Mouse (Mus musculus) heart, postnatal 25 days (tissue): Measurements from ENCODE around the gene Catsper2. TPM values are rescaled to one million over a fixed set of nuclear protein-coding genes. Genes with fewer than 3 reads are reported as not detected.

Source experiments
- DNase-seq: peaks from one replicate; pipeline ENCODE4 v3.0.0; 2022; ENCODE audit warnings: low spot score
- intact Hi-C: fragments of 180-260 bp; cut with DNase I; formaldehyde crosslinking; loops from one replicate; pipeline ENCODE4 v1.15.1; 2025
- microRNA-seq: library from miRNA; unstranded; fragments of <30 nt; microRNA quantifications from one replicate; pipeline ENCODE4 v1.2.0, GENCODE M21; 2022
- total RNA-seq, 2 experiments: library from RNA; stranded (reverse); gene quantifications; 2 replicates each; pipeline ENCODE4 v1.2.3; 2021

Catsper2 gene
- total RNA-seq, 2 experiments from 2014 or later: 2.3 to 2.9 TPM

DNA sequence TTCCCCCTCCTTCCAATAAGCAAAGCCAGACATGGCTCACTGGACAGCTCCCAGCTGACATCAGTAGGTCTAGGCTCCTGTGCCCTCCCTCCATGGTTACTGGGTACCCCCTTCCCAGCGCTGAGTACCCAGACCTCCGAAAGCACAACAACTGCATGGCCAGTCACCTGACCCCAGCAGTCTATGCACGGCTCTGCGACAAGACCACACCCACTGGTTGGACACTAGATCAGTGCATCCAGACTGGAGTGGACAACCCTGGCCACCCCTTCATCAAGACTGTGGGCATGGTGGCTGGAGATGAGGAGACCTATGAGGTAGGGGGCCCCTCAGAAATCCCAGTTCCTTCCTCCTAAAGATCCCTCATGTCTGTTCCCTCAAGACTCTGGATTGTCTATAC lies 54.1 kb downstream of the Catsper2 start:
- no peak for DNase-seq
- intact Hi-C loops: loop anchor here (5.0 kb wide), 1 partner anchor 187 kb away; the partner anchor contains the start of genes Tubgcp4 and Zscan29

DNA sequence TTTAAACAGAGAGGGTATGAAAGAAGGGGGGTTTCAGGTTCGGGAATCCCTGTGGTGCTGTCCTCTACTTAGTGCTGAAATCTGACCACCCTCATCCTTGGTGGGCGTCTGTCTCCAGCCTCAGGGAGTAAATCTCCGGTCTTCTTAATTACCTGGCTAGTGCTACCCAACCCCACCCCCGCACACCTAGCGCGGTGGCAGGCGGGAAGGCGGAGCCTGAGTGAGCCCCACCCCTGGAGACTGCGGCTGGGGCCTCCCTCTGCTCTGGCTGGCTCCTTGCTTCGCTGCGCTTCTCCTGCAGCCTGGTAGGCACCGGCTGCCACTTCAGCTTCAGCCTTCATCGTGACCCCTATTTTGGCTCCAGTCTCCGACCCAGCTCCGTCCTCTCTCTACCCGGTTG lies 55.2 kb downstream of the Catsper2 start:
- DNase-seq: no peak
- intact Hi-C loops: loop anchor here (5.0 kb wide), 1 partner anchor 186 kb away; the partner anchor contains the start of genes Tubgcp4 and Zscan29

DNA sequence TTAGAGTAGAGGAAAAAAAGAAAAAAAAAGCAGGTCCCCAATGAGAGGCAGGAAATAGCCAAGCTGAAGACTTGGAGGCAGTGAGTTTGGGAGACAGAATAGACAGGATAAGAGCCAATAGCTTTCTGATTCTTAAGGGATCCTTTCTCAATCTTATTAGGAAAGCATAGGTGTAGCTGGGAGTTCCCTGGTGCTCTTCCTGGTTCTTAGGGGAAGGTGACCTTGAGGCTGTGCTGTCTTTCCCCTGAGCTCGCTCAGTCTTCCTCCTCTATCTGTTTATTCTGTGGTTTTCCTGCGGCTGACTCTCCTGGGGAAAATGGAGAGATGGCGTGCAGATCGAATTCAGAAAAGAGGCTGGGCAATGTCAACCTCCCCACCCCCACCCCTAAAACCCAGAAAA lies 55.6 kb downstream of the Catsper2 start:
- no peak for DNase-seq
- intact Hi-C loops: loop anchor here (5.0 kb wide), 1 partner anchor 186 kb away; the partner anchor contains the start of genes Tubgcp4 and Zscan29

GRCm38 (mm10) chr2:121357494-121357893 lies 56.1 kb downstream of the Catsper2 start, which contains the start of gene Ckmt1:
Ckmt1 (plus strand) TSS chr2:121357714.
- DNase-seq: no peak
- intact Hi-C loops: loop anchor here (5.0 kb wide), 1 partner anchor 185 kb away; the partner anchor contains the start of genes Tubgcp4 and Zscan29

DNA sequence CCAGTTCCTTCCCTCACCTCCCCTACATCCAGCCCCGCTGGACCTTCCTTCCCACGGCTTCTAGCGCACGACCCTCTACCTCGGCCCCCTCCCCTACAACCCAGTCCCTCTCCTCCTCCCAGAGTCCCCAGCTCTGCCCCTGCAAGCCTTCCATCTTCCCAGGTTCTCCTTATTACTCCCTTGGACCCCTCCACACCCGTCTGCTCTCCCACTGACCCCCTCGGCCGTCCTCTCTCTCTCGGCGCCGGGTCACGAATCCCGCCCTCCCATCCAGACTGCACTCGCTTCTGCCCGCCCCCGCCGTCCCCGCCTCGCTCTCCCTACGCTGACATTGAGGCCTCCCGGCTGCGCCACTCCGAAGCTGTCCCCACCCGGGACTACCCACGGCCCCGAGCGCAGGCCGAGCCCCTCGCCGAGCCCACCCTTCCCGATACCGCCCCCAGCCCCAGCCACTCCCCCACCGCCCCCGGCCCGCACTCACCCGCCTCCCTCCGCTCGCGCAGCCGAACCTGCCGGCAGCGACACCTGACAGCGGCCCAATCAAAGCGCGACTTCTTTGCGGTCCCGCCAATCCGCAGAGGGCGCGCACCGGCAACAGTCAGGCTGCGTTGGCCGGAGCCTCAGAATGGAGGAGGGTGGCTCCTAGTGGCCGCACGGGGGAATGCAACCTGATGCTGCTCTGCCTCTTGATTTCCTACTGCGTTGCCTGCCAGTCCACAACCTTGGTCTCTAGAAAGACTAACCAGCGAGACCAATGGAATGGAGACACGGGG lies 58.6 kb downstream of the Catsper2 start, which contains the start of gene Ppip5k1:
Ppip5k1 (minus strand) TSS at position 577 of the 773 bp plus-strand sequence.
- peak; percentile 94 for DNase-seq
- intact Hi-C loops: loop anchor here (2.0 to 5.0 kb wide), 2 partner anchors 84 to 183 kb away; partner anchors contain the start of genes Trp53bp1, Tubgcp4 and Zscan29

GRCm38 (mm10) chr2:121354378-121354777 lies 59.2 kb downstream of the Catsper2 start:
- no peak for DNase-seq
- intact Hi-C loops: loop anchor here (2.0 kb wide), 1 partner anchor 84 kb away; the partner anchor contains the start of gene Trp53bp1

GRCm38 (mm10) chr2:121353156-121353555 lies 60.4 kb downstream of the Catsper2 start:
- intact Hi-C loops: no loop called here
- DNase-seq: no peak

Small RNAs within 50 kb of the gene (microRNA-seq; reads per million reads assigned to microRNA genes)
- not detected for gene Gm22953

Other genes starting within 250 kb of the Catsper2 start
- gene Tubgcp4, start 243.1 kb downstream of the Catsper2 start, total RNA-seq: 10 to 100 TPM; 11.4 to 17.6 TPM
- 1 to 10 TPM; 6.6 to 8.2 TPM for gene Zscan29, start 242.7 kb downstream of the Catsper2 start, total RNA-seq
- gene Trp53bp1, start 142.4 kb downstream of the Catsper2 start, total RNA-seq: 10 to 100 TPM; 28.4 to 28.9 TPM
- gene Map1a, start 124.2 kb downstream of the Catsper2 start, total RNA-seq: 1 to 10 TPM; 4.5 to 5.1 TPM
- gene Ppip5k1, start 58.4 kb downstream of the Catsper2 start, total RNA-seq: 10 to 100 TPM; 48.0 to 50.5 TPM
- gene Ckmt1, start 56.1 kb downstream of the Catsper2 start, total RNA-seq: 1 to 10 TPM; 1.3 to 2.4 TPM
- gene Strc, start 26.6 kb downstream of the Catsper2 start, total RNA-seq: not detected
- gene Pdia3, start within 50 bp of the Catsper2 start, total RNA-seq: 100 to 1,000 TPM; 146 to 167 TPM
- gene Ell3, start 30.5 kb upstream of the Catsper2 start, total RNA-seq: under 1 TPM in 1 of 2 experiments, not detected in 1; 0.14 TPM
- 100 to 1,000 TPM; 392 to 395 TPM for gene Serf2, start 35.4 kb upstream of the Catsper2 start, total RNA-seq
- gene Hypk, start 39.5 kb upstream of the Catsper2 start, total RNA-seq: 10 to 100 TPM; 22.8 to 23.1 TPM
- gene Serinc4, start 43.0 kb upstream of the Catsper2 start, total RNA-seq: under 1 TPM in 1 of 2 experiments, not detected in 1; 0.10 TPM
- 10 to 100 TPM; 29.1 to 30.2 TPM for gene Mfap1b, start 60.3 kb upstream of the Catsper2 start, total RNA-seq
- gene Mfap1a, start 92.9 kb upstream of the Catsper2 start, total RNA-seq: 10 to 100 TPM; 26.1 to 29.0 TPM
- 1 to 10 TPM; 3.2 to 3.9 TPM for gene Wdr76, start 92.9 kb upstream of the Catsper2 start, total RNA-seq